Mouse (Mus musculus): ENCODE data around the gene Pdcd1. TPM values are rescaled to one million over a fixed set of nuclear protein-coding genes. Genes with fewer than 3 reads are reported as not detected.

Pdcd1 gene
- polyA plus RNA-seq (2012; rRNA removed): 0.28 and 0.30 TPM in 2 replicates

GRCm38 (mm10) chr1:94052373-94052772 is at the start of gene Pdcd1:
Gene Pdcd1, minus strand, starts transcription at chr1:94052553.

GRCm38 (mm10) chr1:94020151-94020550 is 32.2 kb downstream of the Pdcd1 start, which contains the start of gene Neu4:
Gene Neu4, plus strand, starts transcription at chr1:94020451.

DNA sequence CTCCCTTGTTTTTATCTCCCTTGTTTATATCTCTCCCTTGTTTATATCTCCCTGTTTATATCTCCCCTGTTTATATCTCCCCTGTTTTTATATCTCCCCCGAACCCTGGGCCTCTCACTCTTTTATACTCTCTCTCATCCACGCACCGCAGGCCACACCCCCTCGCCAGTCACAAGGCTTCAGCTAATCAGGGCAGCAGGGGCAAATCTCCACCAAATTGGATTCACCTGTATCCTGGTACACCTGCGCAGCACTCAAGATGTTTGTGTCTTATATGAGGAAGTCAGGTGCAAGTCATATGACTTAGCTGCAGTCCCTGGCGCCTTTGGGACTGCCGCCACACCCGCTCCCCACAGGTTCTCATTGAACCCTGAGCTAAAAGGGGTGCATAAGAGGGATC is 62.1 kb downstream of the Pdcd1 start, which contains the start of gene Gal3st2c:
TSS of gene Gal3st2c (plus strand) at position 301 of the 400 bp plus-strand sequence.

Other genes starting within 250 kb of the Pdcd1 start
- gene Ing5, start 248.6 kb downstream of the Pdcd1 start, polyA plus RNA-seq (2012; rRNA removed): 4.3 and 5.0 TPM in 2 replicates
- 18.3 TPM in 2 replicates for gene D2hgdh, start 227.6 kb downstream of the Pdcd1 start, polyA plus RNA-seq (2012; rRNA removed)
- gene Gal3st2, start 191.2 kb downstream of the Pdcd1 start, polyA plus RNA-seq (2012; rRNA removed): 8.2 and 25.4 TPM in 2 replicates
- 41.2 and 58.3 TPM in 2 replicates for gene Gal3st2b, start 134.2 kb downstream of the Pdcd1 start, polyA plus RNA-seq (2012; rRNA removed)
- 1.5 and 2.4 TPM in 2 replicates for gene Gal3st2c, start 62.0 kb downstream of the Pdcd1 start, polyA plus RNA-seq (2012; rRNA removed)
- 0.05 TPM in 1 of 2 replicates, not detected in the other for gene Neu4, start 32.1 kb downstream of the Pdcd1 start, polyA plus RNA-seq (2012; rRNA removed)